Mouse (Mus musculus) embryonic facial prominence, embryonic 11.5 days (tissue): ENCODE data around the gene Gm20388. TPM values are rescaled to one million over a fixed set of nuclear protein-coding genes. Genes with fewer than 3 reads are reported as not detected.

Experiments
- ATAC-seq: fragments of 200-750 bp; cut with Nextera tagmentation; replicated peaks from 2 replicates; pipeline ENCODE4 v1.8.0; 2017; ENCODE audit warnings: low read depth; ENCODE audit not compliant: insufficient number of reproducible peaks, low FRiP score, low TSS enrichment
- DNase-seq: peaks from one replicate; pipeline ENCODE4 v3.0.0-alpha.2; 2015; ENCODE audit warnings: low spot score
- H3K27ac ChIP-seq: fragments of 300-500 bp; sonication (generic); replicated peaks from 2 replicates; pipeline ENCODE4 v1.5.1; 2014; ENCODE audit warnings: mild to moderate bottlenecking, low read depth, low read length, control low read depth
- H3K27me3 ChIP-seq: fragments of 300-500 bp; sonication (generic); 2 replicates; pipeline ENCODE4 v1.6.1; 2014; ENCODE audit warnings: mild to moderate bottlenecking, low read length, moderate library complexity, mixed read lengths; ENCODE audit not compliant: control insufficient read depth, insufficient read depth
- H3K36me3 ChIP-seq: fragments of 300-500 bp; sonication (generic); replicated peaks from 2 replicates; pipeline ENCODE4 v1.6.1; 2014; ENCODE audit warnings: low read depth, mild to moderate bottlenecking, low read length, moderate library complexity, mixed read lengths; ENCODE audit not compliant: control insufficient read depth, insufficient read depth
- H3K4me1 ChIP-seq: fragments of 300-500 bp; sonication (generic); 2 replicates; pipeline ENCODE4 v1.6.1; 2014; ENCODE audit warnings: low read length, mixed read lengths; ENCODE audit not compliant: control insufficient read depth, insufficient read depth
- H3K4me2 ChIP-seq: fragments of 300-500 bp; sonication (generic); 2 replicates; pipeline ENCODE4 v1.6.1; 2014; ENCODE audit warnings: low read depth, mild to moderate bottlenecking, control low read depth, low read length, moderate library complexity
- H3K4me3 ChIP-seq: fragments of 300-500 bp; sonication (generic); 2 replicates; pipeline ENCODE4 v1.5.1; 2014; ENCODE audit warnings: low read depth, low read length, control low read depth
- H3K9ac ChIP-seq: fragments of 300-500 bp; sonication (generic); replicated peaks from 2 replicates; pipeline ENCODE4 v1.6.1; 2014; ENCODE audit warnings: mild to moderate bottlenecking, control low read depth, low read length
- H3K9me3 ChIP-seq: fragments of 300-500 bp; sonication (generic); replicated peaks from 2 replicates; pipeline ENCODE4 v1.6.1; 2016; ENCODE audit warnings: mild to moderate bottlenecking, low read length, inconsistent platforms, mixed read lengths; ENCODE audit not compliant: control insufficient read depth
- WGBS: fragments of 180-500 bp; shearing (Covaris S2); extraction: QIAGEN DNeasy Blood & Tissue Kit; methylation state at CpG from one replicate; pipeline ENCODE4 v1.1.7; 2014; 5-methylcytosine and 5-hydroxymethylcytosine counted together
- polyA plus RNA-seq: library from polyadenylated mRNA; unstranded; fragments of >200 nt; fragmentation: Nextera tagmentation; extraction: Ambion mirVana; gene quantifications from 2 replicates; pipeline ENCODE4 v1.2.1, GENCODE M21; 2014

Gm20388 gene
- polyA plus RNA-seq, 1 experiment from 2014 or later, result 3.1 TPM

DNA sequence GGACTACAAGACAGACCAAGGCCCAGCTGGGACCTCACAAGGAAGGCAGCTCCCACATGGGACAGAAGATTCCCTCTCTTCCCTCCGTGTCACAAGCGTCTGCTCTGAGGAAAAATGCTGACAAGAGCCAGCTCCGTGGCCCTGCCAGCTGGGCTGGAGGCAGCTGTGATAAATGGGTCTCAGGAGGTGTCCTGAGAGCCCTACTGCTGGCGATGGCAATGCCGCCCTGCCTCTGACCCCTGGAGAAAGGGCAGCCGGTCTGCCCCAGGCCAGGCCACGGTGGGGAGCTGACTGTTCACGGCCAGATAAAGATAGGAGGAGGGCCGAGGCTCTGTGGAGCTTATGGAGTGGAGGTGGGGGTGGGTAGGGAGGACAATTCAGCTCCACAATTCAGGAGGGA, 511.0 kb downstream of the Gm20388 start:
- whole genome bisulfite sequencing, result 8% methylated on average over 9 of the region's 9 CpGs
- DNase-seq, result no peak
- Histone ChIP-seq H3K36me3 (no peaks in the 10 kb centered on the region), H3K4me3 (no peak overlapping the region), H3K4me2 (no peak overlapping the region), H3K27ac (peak overlapping the region; percentile 35; the same call in 1 of the 2 replicates), H3K27me3 (no peaks in the 10 kb centered on the region), H3K9me3 (no peaks in the 10 kb centered on the region), H3K9ac (no peak overlapping the region), H3K4me1 (peaks cover 53% of the 10 kb centered on the region)
- no peak for ATAC-seq

DNA sequence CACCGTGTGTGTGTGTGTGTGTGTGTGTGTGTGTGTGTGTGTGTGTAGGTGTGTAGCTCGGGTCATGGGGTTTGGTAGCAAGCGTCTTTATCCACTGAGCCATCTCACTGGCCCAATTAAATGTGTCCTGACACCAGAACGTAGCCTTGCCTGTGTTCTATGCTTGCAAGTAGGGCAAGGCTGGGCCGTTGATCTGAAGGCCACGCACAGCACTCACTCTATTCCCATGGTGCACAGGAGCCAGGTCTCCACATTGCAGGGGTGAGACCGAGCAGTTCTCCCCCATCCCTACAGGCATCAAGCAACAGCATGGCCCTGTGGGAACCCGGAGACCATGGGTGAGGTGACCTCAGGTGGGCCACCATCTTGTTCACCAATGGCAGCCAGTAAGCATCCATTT, 511.6 kb downstream of the Gm20388 start:
- H3K27me3 ChIP-seq, result no peaks in the 10 kb centered on the region
- H3K9me3 ChIP-seq, result no peaks in the 10 kb centered on the region
- no peak overlapping the region for H3K9ac ChIP-seq
- 74% methylated on average over 8 of the region's 8 CpGs for WGBS
- DNase-seq (no peak), ATAC-seq (no peak)
- H3K36me3 ChIP-seq, result no peaks in the 10 kb centered on the region
- no peak overlapping the region for H3K4me3 ChIP-seq
- no peak overlapping the region for H3K27ac ChIP-seq
- no peak overlapping the region for H3K4me2 ChIP-seq
- H3K4me1 ChIP-seq, result peaks cover 53% of the 10 kb centered on the region

DNA sequence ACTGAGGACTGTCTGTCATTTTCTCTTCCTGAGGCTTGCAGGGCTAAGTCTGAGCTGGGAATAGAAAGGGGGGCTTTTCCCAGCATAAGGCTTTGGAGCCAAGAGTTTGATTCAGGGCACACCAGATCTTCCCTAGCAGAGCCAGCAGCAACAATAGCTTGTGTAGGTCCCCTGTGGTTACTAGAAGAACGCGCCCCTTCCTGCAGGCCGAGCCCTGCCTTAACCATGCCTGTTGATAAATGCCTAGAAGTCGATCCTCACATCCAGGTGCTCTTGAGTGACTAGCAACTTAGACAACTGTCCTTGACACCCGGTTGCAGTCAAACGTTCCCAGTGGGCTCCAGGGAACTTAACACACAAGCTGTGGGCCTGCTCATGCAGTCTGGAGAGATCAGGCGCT, 512.9 kb downstream of the Gm20388 start:
- no peaks in the 10 kb centered on the region for H3K9me3 ChIP-seq
- ATAC-seq, result no peak
- H3K36me3 ChIP-seq, result no peaks in the 10 kb centered on the region
- WGBS, result 33% methylated on average over 7 of the region's 7 CpGs
- no peak overlapping the region for H3K9ac ChIP-seq
- H3K27me3 ChIP-seq, result no peaks in the 10 kb centered on the region
- no peak for DNase-seq
- 0 out of 2 replicates have a peak overlapping the region, but pooled peaks have one; percentile 8 for H3K27ac ChIP-seq
- H3K4me3 ChIP-seq, result no peak overlapping the region
- H3K4me1 ChIP-seq, result peaks cover 44% of the 10 kb centered on the region
- no peak overlapping the region for H3K4me2 ChIP-seq

DNA sequence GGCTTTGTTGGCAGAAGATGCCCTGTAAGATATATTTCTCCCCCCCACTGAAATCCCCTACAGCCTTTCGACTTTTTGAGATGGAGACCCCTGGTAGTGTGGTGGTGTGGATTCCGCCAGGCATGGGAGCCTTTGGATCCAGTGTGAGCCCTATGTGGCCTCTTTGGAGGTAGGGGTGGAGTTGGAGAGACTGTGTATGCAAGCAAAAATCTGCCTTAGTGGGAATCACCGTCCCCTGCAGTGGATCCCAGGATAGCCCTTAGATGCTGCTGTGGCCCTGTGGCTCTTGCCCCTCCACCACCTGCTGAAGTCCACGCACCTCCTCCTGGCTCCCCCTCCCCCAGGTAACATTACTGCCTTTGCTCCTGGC, 514.2 kb downstream of the Gm20388 start:
- H3K4me1 ChIP-seq, result peaks cover 46% of the 10 kb centered on the region
- 23% methylated on average over 4 of the region's 4 CpGs for WGBS
- H3K27me3 ChIP-seq, result no peaks in the 10 kb centered on the region
- H3K4me2 ChIP-seq, result peak overlapping the region; percentile 7; the same call in 1 of the 2 replicates
- peak overlapping the region; percentile 44 for H3K9ac ChIP-seq
- peak overlapping the region; percentile 81 for H3K27ac ChIP-seq
- H3K36me3 ChIP-seq, result no peaks in the 10 kb centered on the region
- no peaks in the 10 kb centered on the region for H3K9me3 ChIP-seq
- ATAC-seq (no peak), DNase-seq (peak; percentile 44)
- H3K4me3 ChIP-seq, result no peak overlapping the region

GRCm38 (mm10) chr8:120425199-120425941, 514.7 kb downstream of the Gm20388 start:
- WGBS, result 0% methylated on average over 6 of the region's 8 CpGs

GRCm38 (mm10) chr8:120426105-120426504, 515.5 kb downstream of the Gm20388 start:
- no peaks in the 10 kb centered on the region for H3K27me3 ChIP-seq
- no peaks in the 10 kb centered on the region for H3K9me3 ChIP-seq
- WGBS, result 15% methylated on average over 1 of the region's 1 CpGs
- DNase-seq, result no peak
- no peak overlapping the region for H3K4me2 ChIP-seq
- peaks cover 46% of the 10 kb centered on the region for H3K4me1 ChIP-seq
- no peaks in the 10 kb centered on the region for H3K36me3 ChIP-seq
- H3K4me3 ChIP-seq, result no peak overlapping the region
- ATAC-seq, result no peak
- peak overlapping the region; percentile 81 for H3K27ac ChIP-seq
- no peak overlapping the region; the same call in 1 of the 2 replicates for H3K9ac ChIP-seq

More at GRCm38 (mm10) chr8:120425199-120425941, 514.7 kb downstream of the Gm20388 start:
- Histone ChIP-seq H3K4me3 (no peak overlapping the region), H3K4me2 (peak overlapping the region; percentile 7; the same call in 1 of the 2 replicates), H3K9ac (peak overlapping the region; percentile 44), H3K27me3 (no peaks in the 10 kb centered on the region), H3K4me1 (peaks cover 46% of the 10 kb centered on the region), H3K27ac (peak overlapping the region; percentile 81), H3K9me3 (no peaks in the 10 kb centered on the region), H3K36me3 (no peaks in the 10 kb centered on the region)
- ATAC-seq (peak; percentile 66), DNase-seq (peak; percentile 84)

GRCm38 (mm10) chr8:120426622-120427385, 516.2 kb downstream of the Gm20388 start:
- Histone ChIP-seq H3K4me3 (no peak overlapping the region), H3K4me2 (no peak overlapping the region), H3K4me1 (peaks cover 41% of the 10 kb centered on the region), H3K27ac (peak overlapping the region; percentile 81), H3K9ac (peak overlapping the region; percentile 28), H3K36me3 (no peaks in the 10 kb centered on the region), H3K9me3 (no peaks in the 10 kb centered on the region), H3K27me3 (no peaks in the 10 kb centered on the region)
- DNase-seq (peak; percentile 48), ATAC-seq (no peak)
- 28% methylated on average over 20 of the region's 20 CpGs for WGBS

- H3K9ac ChIP-seq, result no peak overlapping the region
- H3K4me2 ChIP-seq, result no peak overlapping the region
- no peak overlapping the region for H3K27ac ChIP-seq
- H3K4me3 ChIP-seq, result no peak overlapping the region
- no peaks in the 10 kb centered on the region for H3K9me3 ChIP-seq
- no peaks in the 10 kb centered on the region for H3K36me3 ChIP-seq
- ATAC-seq (no peak), DNase-seq (no peak)
- H3K4me1 ChIP-seq, result peaks cover 36% of the 10 kb centered on the region
- no peaks in the 10 kb centered on the region for H3K27me3 ChIP-seq
- 65% methylated on average over 5 of the region's 5 CpGs for WGBS
Observed at GRCm38 (mm10) chr8:120428492-120428891, 517.9 kb downstream of the Gm20388 start.
